Mouse (Mus musculus): ENCODE measurements around the gene Tgm3. TPM values are rescaled to one million over a fixed set of nuclear protein-coding genes. Genes with fewer than 3 reads are reported as not detected.
A peak's percentile ranks its signal among the peaks of the same experiment; 100 is the strongest.

Tgm3 gene
- polyA plus RNA-seq, 1 experiment, result 0.02 TPM

- H3K36me3 ChIP-seq (ENCODE audit: control insufficient read depth, insufficient read depth, low read length), result no peaks in the 10 kb centered on the region
- DNase-seq, result no peak
- TF ChIP-seq POLR2A (IDR thresholded peaks at IDR 0.05; ENCODE audit: low read depth, low read length) (no peak), CTCF (conservative IDR thresholded peaks at IDR 0.05; ENCODE audit: insufficient read depth, insufficient read length, low read depth, low read length) (no peak)
- 92% methylated on average over 3 of the region's 3 CpGs for WGBS
- 0 out of 2 replicates have a peak, but pooled peaks cover 2% of the 10 kb centered on the region for H3K4me1 ChIP-seq (ENCODE audit: control insufficient read depth, insufficient read depth, low read length)
- H3K27me3 ChIP-seq (replicated peaks; ENCODE audit: control insufficient read depth, insufficient read depth, low read length), result no peaks in the 10 kb centered on the region
- no peak overlapping the region for H3K27ac ChIP-seq (ENCODE audit: insufficient read depth, low read depth, low read length)
- H3K4me3 ChIP-seq (ENCODE audit: insufficient read depth, low read depth, low read length), result no peak overlapping the region
Observed at GRCm38 (mm10) chr2:130000601-130001000, 11.5 kb upstream of the Tgm3 start.

GRCm38 (mm10) chr2:130004046-130004445 is 8.1 kb upstream of the Tgm3 start:
- peak; percentile 90 for DNase-seq
- TF ChIP-seq POLR2A (IDR thresholded peaks at IDR 0.05; ENCODE audit: low read depth, low read length) (no peak), CTCF (conservative IDR thresholded peaks at IDR 0.05; ENCODE audit: insufficient read depth, insufficient read length, low read depth, low read length) (no peak)
- Histone ChIP-seq H3K36me3 (ENCODE audit: control insufficient read depth, insufficient read depth, low read length) (no peaks in the 10 kb centered on the region), H3K4me1 (ENCODE audit: control insufficient read depth, insufficient read depth, low read length) (0 out of 2 replicates have a peak, but pooled peaks cover 2% of the 10 kb centered on the region), H3K27me3 (replicated peaks; ENCODE audit: control insufficient read depth, insufficient read depth, low read length) (no peaks in the 10 kb centered on the region), H3K27ac (ENCODE audit: insufficient read depth, low read depth, low read length) (no peak overlapping the region), H3K4me3 (ENCODE audit: insufficient read depth, low read depth, low read length) (no peak overlapping the region)
- 32% methylated on average over 4 of the region's 4 CpGs for WGBS

DNA sequence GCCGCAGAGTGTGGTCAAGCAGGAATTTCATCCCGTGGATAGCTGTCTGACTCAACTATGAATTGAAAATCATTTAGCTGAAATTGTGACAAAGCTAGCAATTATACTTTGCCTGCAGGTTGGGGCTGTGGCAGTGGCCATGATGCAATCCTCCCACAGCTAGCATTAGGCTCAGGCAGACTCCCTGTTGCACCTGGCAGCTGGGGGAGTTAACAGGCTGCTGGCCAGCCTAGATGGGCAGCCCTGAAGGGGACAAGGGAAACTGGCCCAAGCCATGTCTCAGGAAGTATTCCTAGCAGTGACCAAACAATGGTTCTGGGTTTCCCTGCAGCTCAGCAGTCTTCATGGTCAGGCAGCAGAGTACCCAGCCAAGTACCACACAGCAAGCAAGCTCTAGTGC is 2.8 kb upstream of the Tgm3 start:
- Histone ChIP-seq H3K27me3 (replicated peaks; ENCODE audit: control insufficient read depth, insufficient read depth, low read length) (no peaks in the 10 kb centered on the region), H3K4me3 (ENCODE audit: insufficient read depth, low read depth, low read length) (no peak overlapping the region), H3K27ac (ENCODE audit: insufficient read depth, low read depth, low read length) (no peak overlapping the region), H3K4me1 (ENCODE audit: control insufficient read depth, insufficient read depth, low read length) (no peaks in the 10 kb centered on the region), H3K36me3 (ENCODE audit: control insufficient read depth, insufficient read depth, low read length) (no peaks in the 10 kb centered on the region)
- DNase-seq, result no peak
- 79% methylated on average over 2 of the region's 2 CpGs for WGBS
- TF ChIP-seq POLR2A (IDR thresholded peaks at IDR 0.05; ENCODE audit: low read depth, low read length) (no peak), CTCF (conservative IDR thresholded peaks at IDR 0.05; ENCODE audit: insufficient read depth, insufficient read length, low read depth, low read length) (no peak)

- no peaks in the 10 kb centered on the region for H3K36me3 ChIP-seq (ENCODE audit: control insufficient read depth, insufficient read depth, low read length)
- H3K4me3 ChIP-seq (ENCODE audit: insufficient read depth, low read depth, low read length), result no peak overlapping the region
- H3K27ac ChIP-seq (ENCODE audit: insufficient read depth, low read depth, low read length), result no peak overlapping the region
- TF ChIP-seq CTCF (conservative IDR thresholded peaks at IDR 0.05; ENCODE audit: insufficient read depth, insufficient read length, low read depth, low read length) (no peak), POLR2A (IDR thresholded peaks at IDR 0.05; ENCODE audit: low read depth, low read length) (no peak)
- no peak for DNase-seq
- H3K27me3 ChIP-seq (replicated peaks; ENCODE audit: control insufficient read depth, insufficient read depth, low read length), result no peaks in the 10 kb centered on the region
- no peaks in the 10 kb centered on the region for H3K4me1 ChIP-seq (ENCODE audit: control insufficient read depth, insufficient read depth, low read length)
Observed at GRCm38 (mm10) chr2:130013646-130014045, 1.5 kb downstream of the Tgm3 start.

- H3K27ac ChIP-seq (ENCODE audit: insufficient read depth, low read depth, low read length), result no peak overlapping the region
- no peaks in the 10 kb centered on the region for H3K4me1 ChIP-seq (ENCODE audit: control insufficient read depth, insufficient read depth, low read length)
- DNase-seq, result no peak
- no peaks in the 10 kb centered on the region for H3K36me3 ChIP-seq (ENCODE audit: control insufficient read depth, insufficient read depth, low read length)
- no peaks in the 10 kb centered on the region for H3K27me3 ChIP-seq (replicated peaks; ENCODE audit: control insufficient read depth, insufficient read depth, low read length)
- no peak overlapping the region for H3K4me3 ChIP-seq (ENCODE audit: insufficient read depth, low read depth, low read length)
- 82% methylated on average over 2 of the region's 2 CpGs for WGBS
- TF ChIP-seq POLR2A (IDR thresholded peaks at IDR 0.05; ENCODE audit: low read depth, low read length), result no peak
- TF ChIP-seq CTCF (conservative IDR thresholded peaks at IDR 0.05; ENCODE audit: insufficient read depth, insufficient read length, low read depth, low read length), result no peak
Observed at GRCm38 (mm10) chr2:130015196-130015595, 3.0 kb downstream of the Tgm3 start.

GRCm38 (mm10) chr2:130018084-130018483 is 5.9 kb downstream of the Tgm3 start:
- no peaks in the 10 kb centered on the region for H3K27me3 ChIP-seq (replicated peaks; ENCODE audit: control insufficient read depth, insufficient read depth, low read length)
- H3K4me1 ChIP-seq (ENCODE audit: control insufficient read depth, insufficient read depth, low read length), result no peaks in the 10 kb centered on the region
- WGBS, result 86% methylated on average over 2 of the region's 2 CpGs
- H3K27ac ChIP-seq (ENCODE audit: insufficient read depth, low read depth, low read length), result no peak overlapping the region
- no peak for DNase-seq
- no peak overlapping the region for H3K4me3 ChIP-seq (ENCODE audit: insufficient read depth, low read depth, low read length)
- TF ChIP-seq POLR2A (IDR thresholded peaks at IDR 0.05; ENCODE audit: low read depth, low read length), result no peak
- no peak for TF ChIP-seq CTCF (conservative IDR thresholded peaks at IDR 0.05; ENCODE audit: insufficient read depth, insufficient read length, low read depth, low read length)
- H3K36me3 ChIP-seq (ENCODE audit: control insufficient read depth, insufficient read depth, low read length), result no peaks in the 10 kb centered on the region

- H3K4me3 ChIP-seq (ENCODE audit: insufficient read depth, low read depth, low read length), result no peak overlapping the region
- no peaks in the 10 kb centered on the region for H3K4me1 ChIP-seq (ENCODE audit: control insufficient read depth, insufficient read depth, low read length)
- no peak for TF ChIP-seq CTCF (conservative IDR thresholded peaks at IDR 0.05; ENCODE audit: insufficient read depth, insufficient read length, low read depth, low read length)
- no peak for TF ChIP-seq POLR2A (IDR thresholded peaks at IDR 0.05; ENCODE audit: low read depth, low read length)
- no peaks in the 10 kb centered on the region for H3K27me3 ChIP-seq (replicated peaks; ENCODE audit: control insufficient read depth, insufficient read depth, low read length)
- no peak for DNase-seq
- no peak overlapping the region for H3K27ac ChIP-seq (ENCODE audit: insufficient read depth, low read depth, low read length)
- no peaks in the 10 kb centered on the region for H3K36me3 ChIP-seq (ENCODE audit: control insufficient read depth, insufficient read depth, low read length)
- 80% methylated on average over 4 of the region's 4 CpGs for WGBS
Observed at GRCm38 (mm10) chr2:130027890-130028289, 15.7 kb downstream of the Tgm3 start.

DNA sequence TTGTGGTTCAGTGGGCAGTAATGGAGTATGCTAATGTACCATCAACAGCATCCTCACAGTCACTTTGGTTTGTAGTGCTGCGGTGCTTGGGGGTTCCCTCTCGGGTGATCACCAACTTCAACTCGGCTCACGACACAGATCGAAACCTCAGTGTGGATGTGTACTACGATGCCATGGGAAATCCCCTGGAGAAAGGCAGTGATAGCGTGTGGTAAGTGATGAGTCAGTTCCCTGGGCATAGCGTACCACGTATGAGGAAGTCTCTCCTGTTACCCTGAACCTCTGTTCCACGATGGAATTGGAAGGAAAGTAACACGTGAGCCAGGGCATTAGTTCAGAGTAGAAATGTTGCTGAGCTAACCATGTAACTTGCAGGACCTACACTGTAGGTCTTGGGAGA is 17.7 kb downstream of the Tgm3 start:
- no peak overlapping the region for H3K27ac ChIP-seq (ENCODE audit: insufficient read depth, low read depth, low read length)
- WGBS, result 88% methylated on average over 11 of the region's 11 CpGs
- no peaks in the 10 kb centered on the region for H3K4me1 ChIP-seq (ENCODE audit: control insufficient read depth, insufficient read depth, low read length)
- DNase-seq, result no peak
- TF ChIP-seq POLR2A (IDR thresholded peaks at IDR 0.05; ENCODE audit: low read depth, low read length), result no peak
- TF ChIP-seq CTCF (conservative IDR thresholded peaks at IDR 0.05; ENCODE audit: insufficient read depth, insufficient read length, low read depth, low read length), result no peak
- no peaks in the 10 kb centered on the region for H3K27me3 ChIP-seq (replicated peaks; ENCODE audit: control insufficient read depth, insufficient read depth, low read length)
- no peak overlapping the region for H3K4me3 ChIP-seq (ENCODE audit: insufficient read depth, low read depth, low read length)
- no peaks in the 10 kb centered on the region for H3K36me3 ChIP-seq (ENCODE audit: control insufficient read depth, insufficient read depth, low read length)

All from kidney, adult 2 months (tissue).